14 mouse cellular contexts compared by ENCODE assay signal in genomic region chr5:134895291-134895690, GRCm38 (mm10). TPM values are rescaled to one million over a fixed set of nuclear protein-coding genes. Genes with fewer than 3 reads are reported as not detected.
A peak's percentile ranks its signal among the peaks of the same experiment; 100 is the strongest.
DNase-seq lines count a peak whose midpoint lies in the region; ATAC-seq lines count a peak whose summit lies in the region.
"Had no signal": no experiment of that assay in that cellular context is flagged by ENCODE, and none has a peak within 500 bp of the region (broad histone marks: within the 10 kb centered on the region; RNA-seq: fewer than 3 reads in every experiment).

No protein-coding gene starts in this region.

- no peak overlapping the region for H3K4me2 ChIP-seq in embryonic facial prominence, embryonic 13.5 days

- H3K9me3 ChIP-seq in embryonic facial prominence, embryonic 13.5 days: no peaks in the 10 kb centered on the region

- peak; percentile 56 to 67 for DNase-seq in kidney, postnatal 4 days
- DNase-seq in kidney, adult 11 months: no peak
- DNase-seq in heart, postnatal 4 days: peak; percentile 66
- peak; percentile 57 to 91 for DNase-seq in lung, postnatal 4 days
- no peak for DNase-seq in adipocyte (ENCODE audit: low spot score)
- no peak for DNase-seq in adrenal gland, adult (ENCODE audit: inconsistent age in 2 of 2, low spot score in 1 of 2)
- no peak for DNase-seq in layer of hippocampus, postnatal 36 days
- DNase-seq: adrenal gland, adult 2 months; cerebellum, adult 9-10 months had no signal

- H3K27ac ChIP-seq in embryonic facial prominence, embryonic 13.5 days: peak overlapping the region; percentile 48

- no peaks in the 10 kb centered on the region for H3K27me3 ChIP-seq in embryonic facial prominence, embryonic 13.5 days

- H3K4me1 ChIP-seq in embryonic facial prominence, embryonic 13.5 days: peaks cover 55% of the 10 kb centered on the region

- no peaks in the 10 kb centered on the region for H3K36me3 ChIP-seq in embryonic facial prominence, embryonic 13.5 days

- peak; percentile 63 for ATAC-seq in embryonic facial prominence, embryonic 13.5 days (ENCODE audit: insufficient number of reproducible peaks, insufficient read depth, low FRiP score, low TSS enrichment, low read depth)

- no peak overlapping the region for H3K9ac ChIP-seq in embryonic facial prominence, embryonic 13.5 days

- 14% methylated on average over 8 of the region's 8 CpGs for WGBS in embryonic facial prominence, embryonic 13.5 days

- no peak overlapping the region for H3K4me3 ChIP-seq in embryonic facial prominence, embryonic 13.5 days

RNA-seq across cellular contexts. Expression of gene Tmem270, which starts 11.2 kb away (rescaled TPM):
- polyA plus RNA-seq in embryonic facial prominence, embryonic 13.5 days (2015; fragmentation: Nextera tagmentation; extraction: Ambion mirVana): not detected in 2 replicates
- not detected for total RNA-seq in heart, postnatal 4 days (2021)
- not detected for total RNA-seq in layer of hippocampus, postnatal 36 days (2021)
- total RNA-seq: adrenal gland, adult 2 months; left cerebral cortex, adult 18-20 months; megakaryocyte, adult 5-6 weeks had no signal
- polyA plus RNA-seq: adrenal gland, adult 2 months; heart, postnatal 0 days; thymus, postnatal 0 days had no signal

RNA-seq across cellular contexts. Expression of gene Cldn13, which starts 20.0 kb away (rescaled TPM):
- 0.39 and 2.8 TPM in 2 replicates for polyA plus RNA-seq in embryonic facial prominence, embryonic 13.5 days (2015; fragmentation: Nextera tagmentation; extraction: Ambion mirVana)
- total RNA-seq in heart, postnatal 4 days (2021): not detected
- not detected for total RNA-seq in layer of hippocampus, postnatal 36 days (2021)
- total RNA-seq: adrenal gland, adult 2 months; left cerebral cortex, adult 18-20 months had no signal
- polyA plus RNA-seq: adrenal gland, adult 2 months had no signal

RNA-seq across cellular contexts. Expression of gene Mettl27, which starts 36.9 kb away (rescaled TPM):
- 21.1 and 21.4 TPM in 2 replicates for polyA plus RNA-seq in embryonic facial prominence, embryonic 13.5 days (2015; fragmentation: Nextera tagmentation; extraction: Ambion mirVana)
- 1 to 10 TPM; 6.2 to 7.1 TPM for total RNA-seq in heart, postnatal 4 days (2021)
- 1 to 10 TPM; 7.1 to 8.4 TPM for total RNA-seq in layer of hippocampus, postnatal 36 days (2021)

RNA-seq across cellular contexts. Expression of gene Cldn4, which starts 51.4 kb away (rescaled TPM):
- polyA plus RNA-seq in embryonic facial prominence, embryonic 13.5 days (2015; fragmentation: Nextera tagmentation; extraction: Ambion mirVana): 21.0 and 22.9 TPM in 2 replicates
- total RNA-seq in heart, postnatal 4 days (2021): under 1 TPM in 1 of 2 experiments, not detected in 1; 0.14 TPM
- total RNA-seq in layer of hippocampus, postnatal 36 days (2021): not detected
- total RNA-seq: adrenal gland, adult 2 months; left cerebral cortex, adult 18-20 months; megakaryocyte, adult 5-6 weeks had no signal
- polyA plus RNA-seq: adrenal gland, adult 2 months; heart, postnatal 0 days had no signal

Comparison
In these comparisons a context has a peak if more than half of its experiments do, and no peak if none do; other contexts are left out.
1. DNase-seq: peak in kidney, postnatal 4 days (2 of 2), heart, postnatal 4 days (single experiment) and lung, postnatal 4 days (2 of 2); none in kidney, adult 11 months (single experiment), adipocyte (single experiment), adrenal gland, adult (0 of 2) and layer of hippocampus, postnatal 36 days (0 of 2).